Mouse (Mus musculus) intestine, embryonic 15.5 days (tissue): Measurements from ENCODE around the gene Avil. TPM values are rescaled to one million over a fixed set of nuclear protein-coding genes. Genes with fewer than 3 reads are reported as not detected.

Source experiments
- ATAC-seq: fragments of 200-750 bp; cut with Nextera tagmentation; 2 replicates; pipeline ENCODE4 v1.8.0; 2017; ENCODE audit warnings: moderate TSS enrichment, moderate library complexity
- H3K27ac ChIP-seq: fragments of 300-500 bp; sonication (generic); 2 replicates; pipeline ENCODE4 v1.5.1; 2015; ENCODE audit warnings: mild to moderate bottlenecking, inconsistent platforms
- H3K27me3 ChIP-seq: fragments of 300-500 bp; sonication (generic); replicated peaks from 2 replicates; pipeline ENCODE4 v1.6.1; 2015; ENCODE audit warnings: inconsistent platforms
- H3K36me3 ChIP-seq: fragments of 300-500 bp; sonication (generic); 2 replicates; pipeline ENCODE4 v1.6.1; 2015; ENCODE audit warnings: inconsistent platforms
- H3K4me1 ChIP-seq: fragments of 300-500 bp; sonication (generic); replicated peaks from 2 replicates; pipeline ENCODE4 v1.6.1; 2015; ENCODE audit warnings: inconsistent platforms
- H3K4me2 ChIP-seq: fragments of 300-500 bp; sonication (generic); replicated peaks from 2 replicates; pipeline ENCODE4 v1.6.1; 2015; ENCODE audit warnings: mild to moderate bottlenecking, inconsistent platforms
- H3K4me3 ChIP-seq: fragments of 300-500 bp; sonication (generic); replicated peaks from 2 replicates; pipeline ENCODE4 v1.5.1; 2015; ENCODE audit warnings: inconsistent platforms
- H3K9ac ChIP-seq: fragments of 300-500 bp; sonication (generic); 2 replicates; pipeline ENCODE4 v1.6.1; 2015; ENCODE audit warnings: inconsistent platforms
- H3K9me3 ChIP-seq: fragments of 300-500 bp; sonication (generic); 2 replicates; pipeline ENCODE4 v1.6.1; 2016; ENCODE audit warnings: inconsistent platforms
- whole genome bisulfite sequencing: fragments of 180-500 bp; shearing (Covaris S2); methylation state at CpG from one replicate; pipeline ENCODE4 v1.1.7; 2015; 5-methylcytosine and 5-hydroxymethylcytosine counted together
- polyA plus RNA-seq: library from polyadenylated mRNA; unstranded; fragments of >200 nt; fragmentation: Nextera tagmentation; extraction: Ambion mirVana; gene quantifications from 2 replicates; pipeline ENCODE4 v1.2.1, GENCODE M21; 2015

The Avil gene
- polyA plus RNA-seq, result 0.10 and 0.21 TPM in 2 replicates

- ATAC-seq, result 0 out of 2 replicates have a peak, but pooled peaks have one; percentile 36
- Histone ChIP-seq H3K4me1 (no peaks in the 10 kb centered on the region), H3K9me3 (no peaks in the 10 kb centered on the region), H3K27me3 (no peaks in the 10 kb centered on the region), H3K27ac (no peak within 1 kb of the TSS), H3K9ac (no peak within 1 kb of the TSS), H3K36me3 (peaks cover 30% of the 10 kb centered on the region), H3K4me2 (no peak within 1 kb of the TSS), H3K4me3 (no peak within 1 kb of the TSS)
- 86% methylated on average over 5 of the region's 5 CpGs for WGBS
Observed at GRCm38 (mm10) chr10:127000529-127000928, at the start of gene Avil. Avil (plus strand) TSS chr10:127000709.

GRCm38 (mm10) chr10:126952375-126952774 is 48.1 kb upstream of the Avil start:
- H3K36me3 ChIP-seq, result no peaks in the 10 kb centered on the region
- H3K27ac ChIP-seq, result no peak overlapping the region
- peaks cover 16% of the 10 kb centered on the region for H3K4me1 ChIP-seq
- no peaks in the 10 kb centered on the region for H3K9me3 ChIP-seq
- 100% methylated on average over 1 of the region's 1 CpGs for WGBS
- no peak for ATAC-seq
- H3K4me2 ChIP-seq, result no peak overlapping the region
- no peak overlapping the region for H3K4me3 ChIP-seq
- H3K9ac ChIP-seq, result no peak overlapping the region
- H3K27me3 ChIP-seq, result no peaks in the 10 kb centered on the region

GRCm38 (mm10) chr10:126953029-126953471 is 47.5 kb upstream of the Avil start:
- Histone ChIP-seq H3K4me1 (peaks cover 22% of the 10 kb centered on the region), H3K27ac (no peak overlapping the region), H3K9me3 (no peaks in the 10 kb centered on the region), H3K36me3 (no peaks in the 10 kb centered on the region), H3K4me2 (no peak overlapping the region), H3K27me3 (no peaks in the 10 kb centered on the region), H3K9ac (no peak overlapping the region), H3K4me3 (no peak overlapping the region)
- 86% methylated on average over 3 of the region's 3 CpGs for WGBS
- no peak for ATAC-seq

GRCm38 (mm10) chr10:126956692-126957358 is 43.7 kb upstream of the Avil start:
- Histone ChIP-seq H3K36me3 (no peaks in the 10 kb centered on the region), H3K27ac (peak overlapping the region; percentile 69), H3K4me3 (no peak overlapping the region), H3K4me1 (peaks cover 19% of the 10 kb centered on the region), H3K9me3 (no peaks in the 10 kb centered on the region), H3K9ac (0 out of 2 replicates have a peak overlapping the region, but pooled peaks have one; percentile 15), H3K4me2 (peak overlapping the region; percentile 37; the same call in 1 of the 2 replicates), H3K27me3 (no peaks in the 10 kb centered on the region)
- 29% methylated on average over 15 of the region's 15 CpGs for WGBS
- ATAC-seq, result no peak

- no peaks in the 10 kb centered on the region for H3K27me3 ChIP-seq
- peak overlapping the region; percentile 15; the same call in 1 of the 2 replicates for H3K9ac ChIP-seq
- no peaks in the 10 kb centered on the region for H3K36me3 ChIP-seq
- peak; percentile 67 for ATAC-seq
- peaks cover 26% of the 10 kb centered on the region for H3K4me1 ChIP-seq
- peak overlapping the region; percentile 37 for H3K4me2 ChIP-seq
- 9% methylated on average over 25 of the region's 25 CpGs for WGBS
- no peaks in the 10 kb centered on the region for H3K9me3 ChIP-seq
- no peak overlapping the region for H3K4me3 ChIP-seq
- H3K27ac ChIP-seq, result peak overlapping the region; percentile 69
Observed at GRCm38 (mm10) chr10:126957359-126958107, 43.0 kb upstream of the Avil start.

- H3K4me3 ChIP-seq, result no peak overlapping the region
- H3K27ac ChIP-seq, result no peak overlapping the region
- no peaks in the 10 kb centered on the region for H3K27me3 ChIP-seq
- ATAC-seq, result no peak
- 81% methylated on average over 8 of the region's 8 CpGs for WGBS
- H3K4me1 ChIP-seq, result peaks cover 37% of the 10 kb centered on the region
- no peak overlapping the region for H3K4me2 ChIP-seq
- no peak overlapping the region for H3K9ac ChIP-seq
- H3K36me3 ChIP-seq, result no peaks in the 10 kb centered on the region
- no peaks in the 10 kb centered on the region for H3K9me3 ChIP-seq
Observed at GRCm38 (mm10) chr10:126960496-126960895, 40.0 kb upstream of the Avil start.

- 0 out of 2 replicates have a peak, but pooled peaks have one; percentile 1 for ATAC-seq
- Histone ChIP-seq H3K9me3 (no peaks in the 10 kb centered on the region), H3K4me2 (peak overlapping the region; percentile 39), H3K4me1 (peaks cover 37% of the 10 kb centered on the region), H3K27ac (peak overlapping the region; percentile 93), H3K36me3 (no peaks in the 10 kb centered on the region), H3K27me3 (no peaks in the 10 kb centered on the region), H3K9ac (no peak overlapping the region), H3K4me3 (no peak overlapping the region)
- 69% methylated on average over 10 of the region's 10 CpGs for WGBS
Observed at GRCm38 (mm10) chr10:126961757-126962156, 38.8 kb upstream of the Avil start.

GRCm38 (mm10) chr10:126962271-126962965 is 38.1 kb upstream of the Avil start:
- peak; percentile 84 for ATAC-seq
- 24% methylated on average over 15 of the region's 15 CpGs for WGBS
- Histone ChIP-seq H3K27ac (peak overlapping the region; percentile 93), H3K36me3 (no peaks in the 10 kb centered on the region), H3K4me3 (no peak overlapping the region), H3K27me3 (no peaks in the 10 kb centered on the region), H3K9me3 (no peaks in the 10 kb centered on the region), H3K9ac (no peak overlapping the region), H3K4me2 (peak overlapping the region; percentile 39), H3K4me1 (peaks cover 32% of the 10 kb centered on the region)

GRCm38 (mm10) chr10:126962966-126963330 is 37.6 kb upstream of the Avil start:
- Histone ChIP-seq H3K4me3 (no peak overlapping the region), H3K27ac (peak overlapping the region; percentile 93), H3K9ac (no peak overlapping the region), H3K4me1 (peaks cover 27% of the 10 kb centered on the region), H3K9me3 (no peaks in the 10 kb centered on the region), H3K36me3 (no peaks in the 10 kb centered on the region), H3K27me3 (no peaks in the 10 kb centered on the region), H3K4me2 (no peak overlapping the region; the same call in 1 of the 2 replicates)
- peak; percentile 37; the same call in 1 of the 2 replicates for ATAC-seq
- WGBS, result 22% methylated on average over 6 of the region's 6 CpGs

GRCm38 (mm10) chr10:126963821-126964220 is 36.7 kb upstream of the Avil start:
- H3K27ac ChIP-seq, result peak overlapping the region; percentile 93
- ATAC-seq, result no peak
- 90% methylated on average over 8 of the region's 8 CpGs for WGBS

GRCm38 (mm10) chr10:126971363-126972050 is 29.0 kb upstream of the Avil start:
- 12% methylated on average over 12 of the region's 12 CpGs for WGBS
- Histone ChIP-seq H3K9ac (no peak overlapping the region), H3K4me3 (peak overlapping the region; percentile 3; the same call in 1 of the 2 replicates), H3K27ac (peak overlapping the region; percentile 88), H3K36me3 (no peaks in the 10 kb centered on the region), H3K9me3 (no peaks in the 10 kb centered on the region), H3K27me3 (no peaks in the 10 kb centered on the region), H3K4me1 (peaks cover 35% of the 10 kb centered on the region), H3K4me2 (peak overlapping the region; percentile 44)
- ATAC-seq, result peak; percentile 14

More at GRCm38 (mm10) chr10:126963821-126964220, 36.7 kb upstream of the Avil start:
- H3K4me3 ChIP-seq, result no peak overlapping the region
- no peaks in the 10 kb centered on the region for H3K9me3 ChIP-seq
- no peaks in the 10 kb centered on the region for H3K27me3 ChIP-seq
- no peak overlapping the region for H3K9ac ChIP-seq
- no peaks in the 10 kb centered on the region for H3K36me3 ChIP-seq
- H3K4me2 ChIP-seq, result no peak overlapping the region
- peaks cover 27% of the 10 kb centered on the region for H3K4me1 ChIP-seq
